Mouse (Mus musculus) C2C12 (cell line): Measurements from ENCODE around the gene Corin.

Experiments used
- CEBPB ChIP-seq: IDR thresholded peaks from one replicate; pipeline ENCODE4 v1.6.1; 2011; ENCODE audit warnings: low read depth, mild to moderate bottlenecking, control low read depth, moderate library complexity
- CTCF ChIP-seq: IDR thresholded peaks from one replicate; pipeline ENCODE4 v1.5.1; 2011; ENCODE audit not compliant: control insufficient read depth, insufficient read depth, insufficient read length
- MYOD1 ChIP-seq: IDR thresholded peaks from one replicate; pipeline ENCODE4 v1.6.1; 2011; ENCODE audit warnings: low read depth; ENCODE audit not compliant: control insufficient read depth, insufficient read length
- MYOG ChIP-seq: IDR thresholded peaks from one replicate; pipeline ENCODE4 v1.6.1; 2011; ENCODE audit not compliant: control insufficient read depth, insufficient read length; ENCODE audit errors: extremely low read depth
- USF1 ChIP-seq: IDR thresholded peaks from one replicate; pipeline ENCODE4 v1.6.1; 2011; ENCODE audit warnings: low read depth, mild to moderate bottlenecking, control low read depth, moderate library complexity

GRCm38 (mm10) chr5:72459374-72460112 lies 44.7 kb downstream of the Corin start:
- no peak for TF ChIP-seq CTCF
- TF ChIP-seq USF1 = no peak
- TF ChIP-seq MYOG = no peak
- TF ChIP-seq CEBPB = no peak
- TF ChIP-seq MYOD1 = no peak
